Comparison of ENCODE assay signal across 8 mouse cellular contexts in the genomic region with DNA sequence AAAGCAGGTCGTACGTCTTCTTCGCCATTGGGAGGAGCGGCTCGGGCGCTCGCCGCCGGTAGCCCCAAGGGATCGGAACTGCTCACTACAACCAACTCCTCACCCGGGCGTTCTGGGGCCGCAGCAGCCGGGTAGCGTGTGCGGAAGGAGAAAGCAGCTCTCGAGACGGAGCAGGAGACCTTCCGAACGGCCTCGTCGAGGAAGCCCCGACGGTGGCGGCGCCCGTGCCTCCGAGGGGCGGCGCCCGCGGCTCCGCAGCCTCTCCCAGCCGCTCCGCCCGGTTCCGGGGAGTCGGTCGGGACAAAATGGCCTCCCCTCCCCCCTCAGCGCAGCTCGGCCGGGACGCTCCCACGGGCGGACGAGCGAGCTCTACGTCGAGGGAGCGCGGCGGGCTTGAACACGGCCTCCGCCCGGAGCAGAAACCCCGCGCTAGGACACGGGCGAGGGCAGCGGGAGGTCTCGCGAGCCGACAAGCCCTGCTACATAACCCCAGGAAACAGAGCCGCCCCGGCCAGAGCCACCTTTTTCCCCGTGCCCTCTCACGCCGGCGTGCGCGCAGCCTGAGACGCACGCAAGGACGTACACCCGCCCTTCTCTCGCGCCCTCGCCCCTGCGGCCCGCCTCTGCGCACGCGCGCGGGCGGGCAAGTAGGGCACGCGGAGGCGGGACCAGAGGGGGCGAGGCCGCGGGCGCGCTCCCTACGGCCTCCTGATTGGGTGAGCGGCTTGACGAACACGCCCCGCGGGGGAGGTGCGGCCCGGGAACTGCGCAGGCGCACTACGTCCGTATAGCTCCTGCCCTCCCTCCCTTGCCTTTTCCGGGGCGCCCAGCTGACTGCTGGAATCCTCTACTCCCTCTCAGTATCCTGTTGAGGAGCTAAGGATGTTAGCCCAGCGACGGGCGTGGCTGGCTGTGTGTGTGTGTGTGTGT. TPM values are rescaled to one million over a fixed set of nuclear protein-coding genes. Genes with fewer than 3 reads are reported as not detected.
DNase-seq lines count a peak whose midpoint lies in the region; ATAC-seq and TF ChIP-seq lines count a peak whose summit lies in the region.

Gene Rab10, minus strand, starts transcription at position 579 of the 930 bp plus-strand sequence.

- TF ChIP-seq POLR2A in olfactory bulb, adult 2 months (IDR thresholded peaks at IDR 0.05; ENCODE audit: insufficient read depth, low read depth, low read length), result peak; percentile 85; the same call in 1 of the 2 replicates
- TF ChIP-seq POLR2A in thymus, adult 2 months (IDR thresholded peaks at IDR 0.05; ENCODE audit: control insufficient read depth, extremely low read depth, insufficient read depth, low read length, poor library complexity), result peak; percentile 97

- no peak for TF ChIP-seq CTCF in G1E (IDR thresholded peaks at IDR 0.05; ENCODE audit: low read depth, low read length)
- peak; percentile 6; the same call in 1 of the 2 replicates for TF ChIP-seq CTCF in layer of hippocampus, adult 2 months (conservative IDR thresholded peaks at IDR 0.05)
- TF ChIP-seq CTCF in lung, embryonic 14.5 days (IDR thresholded peaks at IDR 0.05; ENCODE audit: low read depth), result no peak
- no peak for TF ChIP-seq CTCF in olfactory bulb, adult 2 months (IDR thresholded peaks at IDR 0.05; ENCODE audit: insufficient read depth, low read depth, low read length)
- TF ChIP-seq CTCF in thymus, adult 2 months (IDR thresholded peaks at IDR 0.05; ENCODE audit: borderline replicate concordance, control insufficient read depth, extremely low read depth, insufficient read depth, low read length, poor library complexity), result peak; percentile 63; the same call in 1 of the 2 replicates

- ATAC-seq in G1E (ENCODE audit: extremely low read depth, insufficient number of reproducible peaks, low FRiP score, poor library complexity, severe bottlenecking), result peak; percentile 82
- peak; percentile 97 for ATAC-seq in forebrain, embryonic 16.5 days
- peak; percentile 97 for ATAC-seq in lung, embryonic 14.5 days (ENCODE audit: insufficient read depth)

- peak within 1 kb of the TSS; percentile 88 for H3K4me2 ChIP-seq in forebrain, embryonic 16.5 days (ENCODE audit: low read length)
- peak within 1 kb of the TSS; percentile 92 for H3K4me2 ChIP-seq in lung, embryonic 14.5 days

- H3K9me3 ChIP-seq in G1E (replicated peaks), result no peaks in the 10 kb centered on the region
- no peaks in the 10 kb centered on the region for H3K9me3 ChIP-seq in forebrain, embryonic 16.5 days (ENCODE audit: control insufficient read depth, low read length)
- H3K9me3 ChIP-seq in lung, embryonic 14.5 days (ENCODE audit: low read depth, low read length), result no peaks in the 10 kb centered on the region

- H3K36me3 ChIP-seq in G1E (replicated peaks), result peaks cover 11% of the 10 kb centered on the region
- H3K36me3 ChIP-seq in forebrain, embryonic 16.5 days (ENCODE audit: control insufficient read depth, insufficient read depth), result no peaks in the 10 kb centered on the region
- no peaks in the 10 kb centered on the region for H3K36me3 ChIP-seq in lung, embryonic 14.5 days (ENCODE audit: insufficient read depth)
- no peaks in the 10 kb centered on the region for H3K36me3 ChIP-seq in thymus, adult 2 months (ENCODE audit: control insufficient read depth, insufficient read depth, low read length)

- H3K27me3 ChIP-seq in G1E (ENCODE audit: insufficient read depth, low read length), result no peaks in the 10 kb centered on the region
- no peaks in the 10 kb centered on the region for H3K27me3 ChIP-seq in forebrain, embryonic 16.5 days (replicated peaks; ENCODE audit: control insufficient read depth, insufficient read depth, low read length)
- no peaks in the 10 kb centered on the region for H3K27me3 ChIP-seq in lung, embryonic 14.5 days (ENCODE audit: insufficient read depth, low read length)
- no peaks in the 10 kb centered on the region for H3K27me3 ChIP-seq in thymus, adult 2 months (ENCODE audit: control insufficient read depth, insufficient read depth, low read length)

- H3K9ac ChIP-seq in forebrain, embryonic 16.5 days (replicated peaks; ENCODE audit: low read depth, low read length), result peak within 1 kb of the TSS; percentile 87
- H3K9ac ChIP-seq in lung, embryonic 14.5 days, result peak within 1 kb of the TSS; percentile 91

- H3K4me3 ChIP-seq in G1E (ENCODE audit: low read depth, low read length), result peak within 1 kb of the TSS; percentile 79
- H3K4me3 ChIP-seq in forebrain, embryonic 16.5 days (replicated peaks; ENCODE audit: low read length), result peak within 1 kb of the TSS; percentile 94
- H3K4me3 ChIP-seq in layer of hippocampus, adult 2 months, result peak within 1 kb of the TSS; percentile 90
- H3K4me3 ChIP-seq in lung, embryonic 14.5 days (ENCODE audit: low read depth, low read length), result peak within 1 kb of the TSS; percentile 93
- H3K4me3 ChIP-seq in olfactory bulb, adult 2 months (ENCODE audit: insufficient read depth, low read depth, low read length), result peak within 1 kb of the TSS; percentile 75
- H3K4me3 ChIP-seq in thymus, adult 2 months (ENCODE audit: control insufficient read depth, insufficient read depth, low read length), result peak within 1 kb of the TSS; percentile 72

- peak within 1 kb of the TSS; percentile 97 for H3K27ac ChIP-seq in forebrain, embryonic 16.5 days (ENCODE audit: low read length)
- H3K27ac ChIP-seq in layer of hippocampus, adult 2 months, result peak within 1 kb of the TSS; percentile 97
- H3K27ac ChIP-seq in lung, embryonic 14.5 days (ENCODE audit: low read depth), result peak within 1 kb of the TSS; percentile 98
- peak within 1 kb of the TSS; percentile 81 for H3K27ac ChIP-seq in olfactory bulb, adult 2 months (ENCODE audit: insufficient read depth, low read depth, low read length)
- peak within 1 kb of the TSS; percentile 70 for H3K27ac ChIP-seq in thymus, adult 2 months (ENCODE audit: control insufficient read depth, insufficient read depth, low read length)

- WGBS in forebrain, embryonic 16.5 days, result under 1% methylated on average over 94 of the region's 111 CpGs
- under 1% methylated on average over 107 of the region's 111 CpGs for WGBS in lung, embryonic 14.5 days
- under 1% methylated on average over 108 of the region's 111 CpGs for WGBS in olfactory bulb, adult 2 months
- whole genome bisulfite sequencing in thymus, adult 2 months, result under 1% methylated on average over 107 of the region's 111 CpGs

- peak; percentile 94 for DNase-seq in G1E (ENCODE audit: low spot score)
- peak; percentile 98 to 100 for DNase-seq in cerebellum, adult 18-20 months
- peak; percentile 97 to 98 for DNase-seq in heart, postnatal 36 days
- peak; percentile 99 to 100 for DNase-seq in layer of hippocampus, adult 2 months (ENCODE audit: low spot score in 2 of 2)
- peak; percentile 99 for DNase-seq in lung, embryonic 14.5 days
- peak; percentile 98 for DNase-seq in thymus, adult 2 months

- H3K4me1 ChIP-seq in G1E (ENCODE audit: insufficient read depth, low read depth, low read length), result peaks cover 21% of the 10 kb centered on the region
- H3K4me1 ChIP-seq in forebrain, embryonic 16.5 days (replicated peaks; ENCODE audit: control insufficient read depth, insufficient read depth, low read length), result peaks cover 16% of the 10 kb centered on the region
- peaks cover 6% of the 10 kb centered on the region; the same call in 1 of the 2 replicates for H3K4me1 ChIP-seq in lung, embryonic 14.5 days (ENCODE audit: insufficient read depth)
- no peaks in the 10 kb centered on the region; the same call in 1 of the 2 replicates for H3K4me1 ChIP-seq in olfactory bulb, adult 2 months (ENCODE audit: control insufficient read depth, insufficient read depth, low read length)
- H3K4me1 ChIP-seq in thymus, adult 2 months (replicated peaks; ENCODE audit: control insufficient read depth, insufficient read depth, low read length), result peaks cover 6% of the 10 kb centered on the region

- intact Hi-C loops in heart, postnatal 36 days (cut with DNase I), result loop anchor here (1.0 to 5.0 kb wide), 4 partner anchors 49 to 117 kb away; partner anchors contain the start of gene Asxl2

RNA-seq across cellular contexts. Expression of gene Rab10, which starts in this region (rescaled TPM):
- total RNA-seq in G1E (2014; fragmentation: Nextera tagmentation) (156 and 170 TPM in 2 replicates), G1E (2017) (119 and 131 TPM in 2 replicates)
- 50.0 and 61.9 TPM in 2 replicates for polyA plus RNA-seq in G1E (2012)
- 135 and 155 TPM in 2 replicates for polyA plus RNA-seq in forebrain, embryonic 16.5 days (2015; fragmentation: Nextera tagmentation; extraction: Ambion mirVana)
- 100 to 1,000 TPM; 123 to 128 TPM for total RNA-seq in heart, postnatal 36 days (2021)
- 100 to 1,000 TPM; 151 to 158 TPM for total RNA-seq in layer of hippocampus, adult 2 months (2021)
- 89.7 and 89.8 TPM in 2 replicates for polyA plus RNA-seq in lung, embryonic 14.5 days (2014; fragmentation: Nextera tagmentation; extraction: Ambion mirVana)
- polyA plus RNA-seq in olfactory bulb, adult 2 months (2012; ENCODE audit: insufficient read depth, insufficient read length, low replicate concordance, missing spikeins), result not detected in 2 replicates
- polyA plus RNA-seq in thymus, adult 2 months (2012; rRNA removed), result 37.8 and 44.0 TPM in 2 replicates

Comparison
In these comparisons a context has a peak if more than half of its experiments do, and no peak if none do; other contexts are left out.
1. Peak in every context shown above with its lines: DNase-seq, ATAC-seq, H3K4me3 ChIP-seq and H3K27ac ChIP-seq.
2. CTCF ChIP-seq: peak in layer of hippocampus, adult 2 months (single experiment) and thymus, adult 2 months (single experiment); none in G1E (single experiment), lung, embryonic 14.5 days (single experiment) and olfactory bulb, adult 2 months (single experiment).